Mouse (Mus musculus) E14TG2a.4 (cell line): Measurements from ENCODE around the gene Luzp1.

Source experiments
- CTCF ChIP-seq: conservative IDR thresholded peaks from 2 replicates; pipeline ENCODE4 v1.5.1; 2014; ENCODE audit warnings: low read length
- POU5F1 ChIP-seq: IDR thresholded peaks from 2 replicates; pipeline ENCODE4 v1.6.1; 2014; ENCODE audit warnings: low read length, borderline replicate concordance

- TF ChIP-seq CTCF, result no peak
- TF ChIP-seq POU5F1, result no peak
These were observed 118.4 kb downstream of the Luzp1 start for GRCm38 (mm10) chr4:136588003-136588402.
